Mouse (Mus musculus): ENCODE measurements at regions not wholly inside any gene's neighbourhood (a gene's known extent, or its start where the extent isn't known, plus 50 kb on each side); places are given as distances from the start of the nearest gene placed in this dataset.

- TF ChIP-seq CTCF (IDR thresholded peaks at IDR 0.05; ENCODE audit: insufficient read depth, low read length) (no peak), POLR2A (IDR thresholded peaks at IDR 0.05; ENCODE audit: borderline replicate concordance, extremely low read depth, low read depth, low read length) (no peak)
These were observed 115.1 kb downstream of the Gm10260 start for GRCm38 (mm10) chr13:97645107-97646020.

All from lung, adult 2 months (tissue).